Mouse (Mus musculus) left cerebral cortex, postnatal 10 days (tissue): ENCODE measurements around the gene Mrps21. TPM values are rescaled to one million over a fixed set of nuclear protein-coding genes. Genes with fewer than 3 reads are reported as not detected.
A peak's percentile ranks its signal among the peaks of the same experiment; 100 is the strongest.

Experiments used
- DNase-seq, 2 experiments: peaks; one replicate each; pipeline ENCODE4 v3.0.0; 2021 to 2022; ENCODE audit warnings: low spot score in 2 of 2, mixed read lengths in 1 of 2; ENCODE audit errors: extremely low spot score in 1 of 2
- intact Hi-C: fragments of 180-260 bp; cut with DNase I; formaldehyde crosslinking; loops from one replicate; pipeline ENCODE4 v1.15.1; 2025
- total RNA-seq, 2 experiments: library from RNA; stranded (reverse); gene quantifications; 2 replicates each; pipeline ENCODE4 v1.2.3; 2021

Mrps21 gene
- total RNA-seq, 2 experiments from 2014 or later = 120 to 127 TPM

- DNase-seq = peak in 1 of 2 experiments; percentile 68
- intact Hi-C loops = no loop called here
Observed at GRCm38 (mm10) chr3:95893126-95893525, 21.8 kb upstream of the Mrps21 start.

GRCm38 (mm10) chr3:95892066-95893052 is 21.0 kb upstream of the Mrps21 start:
- no peak for DNase-seq
- intact Hi-C loops = no loop called here

GRCm38 (mm10) chr3:95891211-95892065 is 20.1 kb upstream of the Mrps21 start, which contains the start of gene BC028528:
TSS of gene BC028528 (minus strand) at chr3:95892005.
- intact Hi-C loops = no loop called here

GRCm38 (mm10) chr3:95889664-95890063 is 18.3 kb upstream of the Mrps21 start:
- no peak for DNase-seq
- intact Hi-C loops = no loop called here

More at GRCm38 (mm10) chr3:95891211-95892065, 20.1 kb upstream of the Mrps21 start, which contains the start of gene BC028528:
- DNase-seq = peak in 1 of 2 experiments; percentile 81

GRCm38 (mm10) chr3:95887596-95887995 is 16.3 kb upstream of the Mrps21 start:
- intact Hi-C loops = no loop called here
- DNase-seq = no peak

DNA sequence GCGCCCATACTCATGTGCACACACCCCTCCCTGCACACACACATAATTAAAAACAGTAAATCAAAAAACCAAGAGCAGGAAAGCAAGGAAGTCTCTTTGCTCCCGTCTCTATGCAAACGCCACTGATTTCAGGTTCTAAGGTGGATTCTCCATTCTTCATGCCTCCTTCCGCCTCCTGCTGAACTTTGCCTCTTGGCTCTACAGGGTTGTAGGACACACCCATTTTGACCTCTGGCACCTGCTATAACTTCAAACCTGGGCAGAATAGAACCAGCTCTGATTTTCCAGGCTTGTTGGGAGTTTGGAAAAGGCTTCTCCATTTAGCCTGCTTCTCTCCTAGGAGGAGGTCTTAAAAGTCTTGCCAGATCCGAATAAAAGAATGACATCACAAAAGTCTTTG is 13.1 kb upstream of the Mrps21 start:
- intact Hi-C loops = loop anchor here (5.0 kb wide), 1 partner anchor 163 kb away; no protein-coding TSS in a partner anchor
- no peak for DNase-seq

DNA sequence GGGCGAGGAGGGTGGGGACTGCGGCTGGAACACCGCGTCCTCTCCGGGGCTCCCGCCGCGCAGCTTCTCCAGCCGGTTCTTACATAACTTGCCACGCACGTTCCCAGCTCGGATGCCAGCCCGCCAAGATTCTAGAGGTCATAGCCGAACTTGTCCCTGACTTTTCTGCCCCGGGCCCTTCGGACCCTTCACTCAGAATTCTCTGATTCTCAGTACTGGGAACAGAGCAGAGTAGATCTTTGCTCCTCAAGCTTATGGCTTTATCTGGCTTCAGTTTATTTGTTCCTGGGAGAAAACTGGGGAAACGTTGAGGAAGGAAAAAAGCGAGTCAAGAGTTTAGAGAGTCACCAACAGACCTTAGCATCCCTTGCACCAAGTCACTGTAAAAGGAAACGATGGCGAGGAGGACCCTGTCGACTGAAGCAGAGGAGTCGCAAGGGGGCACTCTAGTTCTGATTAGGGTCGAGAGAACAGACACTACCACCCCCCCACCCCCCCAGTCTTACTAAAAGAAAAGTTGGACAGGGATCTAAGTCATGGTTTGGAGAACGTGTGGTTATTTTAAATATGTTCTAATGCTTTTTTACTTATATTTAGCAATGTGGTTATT is 11.6 kb upstream of the Mrps21 start:
- intact Hi-C loops = loop anchor here (5.0 kb wide), 1 partner anchor 164 kb away; no protein-coding TSS in a partner anchor
- DNase-seq = peak; percentile 71 to 90

GRCm38 (mm10) chr3:95881979-95882815 is 10.9 kb upstream of the Mrps21 start, which contains the start of gene Ciart:
TSS of gene Ciart (minus strand) at chr3:95882251.
- DNase-seq = peak; percentile 97
- intact Hi-C loops = loop anchor here (5.0 kb wide), 1 partner anchor 165 kb away; no protein-coding TSS in a partner anchor

DNA sequence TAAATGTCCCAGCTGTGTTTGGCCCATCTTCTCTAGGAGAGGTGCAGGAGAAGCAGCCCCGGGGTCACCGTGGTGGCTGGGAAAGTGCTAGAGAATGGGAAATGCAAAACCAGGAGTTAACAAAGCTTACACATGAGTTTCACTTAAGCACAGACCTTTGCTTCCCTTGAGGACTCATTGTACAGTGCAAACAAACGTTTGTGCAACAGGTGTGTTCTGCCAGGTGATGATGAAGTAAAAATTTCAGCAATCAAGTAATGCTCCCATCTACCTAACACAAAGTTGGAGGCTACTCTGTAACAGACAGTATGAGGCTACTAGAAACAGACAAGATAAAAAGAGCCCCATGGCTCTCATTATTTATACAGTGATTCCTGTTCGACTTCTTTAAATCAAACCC is 7.7 kb upstream of the Mrps21 start:
- intact Hi-C loops = no loop called here
- no peak for DNase-seq

DNA sequence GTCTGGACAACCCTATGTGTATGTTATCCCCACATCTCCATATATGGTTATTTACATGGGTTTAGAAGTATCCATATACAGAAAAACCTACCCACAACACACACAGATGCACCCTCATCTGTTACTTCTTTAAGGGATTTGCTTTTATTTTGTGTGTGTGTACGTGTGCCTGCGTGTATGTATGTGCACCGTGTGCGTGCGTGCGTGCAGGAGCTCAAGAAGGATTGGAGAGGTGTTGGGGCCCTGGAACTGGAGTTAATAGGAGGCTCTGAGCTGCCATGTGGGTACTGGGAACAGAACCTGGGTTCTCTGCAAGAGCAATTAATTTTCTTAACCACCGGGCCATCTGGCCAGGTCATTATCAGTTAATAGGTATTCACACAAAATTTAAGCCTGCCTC is 729 bp upstream of the Mrps21 start:
- intact Hi-C loops = no loop called here
- DNase-seq = no peak

- intact Hi-C loops = no loop called here
- DNase-seq = no peak
Observed at GRCm38 (mm10) chr3:95870976-95871375, 343 bp downstream of the Mrps21 start.

DNA sequence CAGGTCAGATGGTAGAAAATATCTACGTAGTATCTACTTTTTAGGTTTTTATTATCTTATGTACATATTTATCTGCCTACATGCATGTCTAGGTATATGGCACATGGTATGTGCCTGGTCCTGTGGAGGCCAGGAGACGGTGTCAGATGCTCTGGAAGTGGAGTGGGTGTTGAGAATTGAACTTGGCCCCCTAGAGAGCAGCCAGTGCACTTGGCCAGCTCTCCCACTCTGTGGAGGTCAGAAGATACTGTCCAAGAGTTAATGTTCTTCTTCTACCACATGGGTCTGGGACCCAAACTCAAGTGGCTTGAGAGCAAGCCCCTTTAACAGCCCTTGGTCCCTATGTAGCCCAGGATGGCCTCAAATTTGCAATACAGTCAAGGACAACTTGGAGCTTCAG is 3.9 kb downstream of the Mrps21 start:
- intact Hi-C loops = no loop called here
- no peak for DNase-seq

DNA sequence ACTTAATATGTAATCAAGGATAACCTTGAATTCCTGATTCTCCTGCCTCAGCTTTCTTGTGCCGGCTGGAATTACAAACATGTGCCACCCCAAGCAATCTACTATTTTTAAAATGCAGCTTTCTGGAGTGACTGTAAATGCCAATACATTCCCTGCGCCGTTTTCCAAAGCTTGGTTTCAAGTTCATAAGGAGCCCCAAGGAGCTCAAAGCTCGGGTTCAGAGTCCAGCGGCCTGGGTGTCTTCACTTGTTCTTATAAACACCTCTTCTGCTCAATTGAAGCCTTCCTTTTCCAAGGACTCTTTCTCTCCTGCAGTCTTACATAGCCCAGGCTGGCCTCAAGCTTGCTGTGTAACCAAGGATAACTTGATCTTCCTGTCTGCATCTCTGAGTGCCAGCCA is 5.2 kb downstream of the Mrps21 start:
- intact Hi-C loops = no loop called here
- no peak for DNase-seq

GRCm38 (mm10) chr3:95865571-95865970 is 5.7 kb downstream of the Mrps21 start:
- intact Hi-C loops = no loop called here
- no peak for DNase-seq

DNA sequence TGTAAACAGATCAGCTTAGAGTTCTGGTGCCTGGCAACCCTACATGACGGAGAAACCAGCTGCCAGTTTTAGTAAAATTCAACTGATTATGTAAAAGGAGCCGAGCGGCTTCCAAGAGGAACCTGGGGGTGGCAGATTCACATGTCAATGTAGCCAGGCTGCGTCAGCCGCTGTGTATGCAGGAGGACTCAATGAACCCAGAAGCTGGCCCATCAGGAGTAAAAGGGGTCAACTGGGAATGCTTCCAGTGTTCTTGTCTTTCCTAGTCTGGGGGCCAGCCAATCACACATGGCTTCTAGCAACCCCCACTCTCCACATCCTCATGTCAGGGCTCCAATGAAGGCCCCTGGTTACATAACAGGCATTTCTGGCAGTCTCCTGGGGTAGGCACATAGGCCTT is 6.3 kb downstream of the Mrps21 start:
- intact Hi-C loops = no loop called here
- DNase-seq = peak in 1 of 2 experiments; percentile 56

GRCm38 (mm10) chr3:95863578-95863977 is 7.7 kb downstream of the Mrps21 start:
- intact Hi-C loops = loop anchor here (5.0 kb wide), 1 partner anchor 44 kb away; no protein-coding TSS in a partner anchor
- no peak for DNase-seq

- DNase-seq = peak; percentile 72 to 74
- intact Hi-C loops = loop anchor here (5.0 kb wide), 1 partner anchor 46 kb away; no protein-coding TSS in a partner anchor
Observed at GRCm38 (mm10) chr3:95861796-95862195, 9.5 kb downstream of the Mrps21 start.

GRCm38 (mm10) chr3:95861216-95861615 is 10.1 kb downstream of the Mrps21 start:
- no peak for DNase-seq
- intact Hi-C loops = loop anchor here (5.0 kb wide), 1 partner anchor 46 kb away; no protein-coding TSS in a partner anchor
